Mouse (Mus musculus): ENCODE data around the gene Rsrc1. TPM values are rescaled to one million over a fixed set of nuclear protein-coding genes. Genes with fewer than 3 reads are reported as not detected.
"Not testable (repeated sequence)": the region's sequence is repeated elsewhere in the genome, so short reads cannot be mapped to it uniquely, and the experiment has no call there.

Rsrc1 gene
- polyA plus RNA-seq, 1 experiment, result 24.0 TPM

DNA sequence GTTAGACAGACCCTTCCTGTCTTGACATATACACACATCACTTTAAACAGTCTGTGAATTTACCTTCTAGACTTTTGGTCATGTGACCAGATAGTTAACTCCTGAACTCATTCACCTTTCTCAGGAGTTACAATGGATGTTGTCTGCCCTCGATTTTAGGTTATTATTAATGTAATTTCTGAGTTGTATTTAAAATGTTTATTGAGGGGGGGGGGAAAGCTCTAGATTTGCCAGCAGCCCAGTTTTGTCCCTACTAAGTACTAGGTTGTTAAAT, 5.0 kb downstream of the Rsrc1 start:
- DNase-seq (ENCODE audit: low read depth), result no peak
- no peak for TF ChIP-seq POLR2A (IDR thresholded peaks at IDR 0.05; ENCODE audit: borderline replicate concordance, extremely low read depth, insufficient read depth, insufficient read length, poor library complexity, severe bottlenecking)
- TF ChIP-seq CTCF (IDR thresholded peaks at IDR 0.05; ENCODE audit: borderline replicate concordance, extremely low read depth, insufficient read depth, insufficient read length), result no peak

DNA sequence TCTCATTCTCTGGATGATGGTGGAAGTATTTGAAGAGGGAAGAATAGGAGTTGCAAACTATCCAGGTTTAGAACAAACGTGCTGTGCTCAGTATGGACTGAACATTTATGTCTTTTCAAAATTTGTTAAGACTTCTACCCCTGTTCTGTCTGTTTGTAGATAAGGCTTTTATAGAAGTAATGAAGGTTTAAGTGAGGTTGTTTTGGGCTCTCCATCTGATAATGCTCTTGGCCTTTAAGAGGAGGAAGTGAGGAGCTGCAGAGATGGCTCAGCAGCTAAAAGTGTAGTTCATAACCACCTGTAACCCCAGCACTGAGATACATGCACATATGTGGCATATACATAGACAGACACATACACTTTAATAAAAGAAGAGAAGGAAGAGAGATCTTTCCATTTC, 15.6 kb downstream of the Rsrc1 start:
- DNase-seq (ENCODE audit: low read depth), result no peak
- TF ChIP-seq POLR2A (IDR thresholded peaks at IDR 0.05; ENCODE audit: borderline replicate concordance, extremely low read depth, insufficient read depth, insufficient read length, poor library complexity, severe bottlenecking), result no peak
- TF ChIP-seq CTCF (IDR thresholded peaks at IDR 0.05; ENCODE audit: borderline replicate concordance, extremely low read depth, insufficient read depth, insufficient read length), result no peak

DNA sequence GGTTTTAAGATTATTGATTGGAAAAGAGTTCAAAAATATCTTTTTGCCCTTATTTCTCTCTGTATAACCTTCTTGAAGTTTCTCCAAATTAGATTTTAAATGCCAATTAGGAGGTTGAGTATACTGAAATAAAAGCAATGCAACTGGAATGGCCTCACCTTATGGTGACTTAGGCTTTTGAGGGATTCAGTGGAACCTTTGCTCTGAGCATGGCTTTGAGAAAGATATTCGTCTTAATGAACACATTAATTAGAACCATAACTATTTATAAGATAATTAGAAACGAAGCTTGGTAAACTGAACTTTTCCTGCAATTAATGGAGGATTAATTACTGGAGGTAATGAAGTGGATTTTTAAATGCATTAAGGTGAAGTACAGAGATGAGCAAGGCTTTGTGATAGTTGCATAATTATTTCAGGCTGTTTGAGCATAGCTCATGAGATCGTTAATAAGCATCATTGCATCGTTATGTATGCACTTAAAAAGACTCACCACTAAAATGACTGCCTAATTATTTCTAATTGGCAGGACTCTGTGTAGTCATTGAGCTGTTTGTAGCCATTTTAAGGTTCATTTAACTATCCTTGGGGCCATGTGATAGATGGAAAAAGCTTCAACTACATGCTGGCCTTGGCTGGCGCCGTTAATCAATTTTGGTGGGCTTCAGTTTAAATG, 55.3 kb downstream of the Rsrc1 start:
- TF ChIP-seq POLR2A (IDR thresholded peaks at IDR 0.05; ENCODE audit: borderline replicate concordance, extremely low read depth, insufficient read depth, insufficient read length, poor library complexity, severe bottlenecking) (no peak), CTCF (IDR thresholded peaks at IDR 0.05; ENCODE audit: borderline replicate concordance, extremely low read depth, insufficient read depth, insufficient read length) (no peak)
- DNase-seq (ENCODE audit: low read depth), result peak; percentile 86

DNA sequence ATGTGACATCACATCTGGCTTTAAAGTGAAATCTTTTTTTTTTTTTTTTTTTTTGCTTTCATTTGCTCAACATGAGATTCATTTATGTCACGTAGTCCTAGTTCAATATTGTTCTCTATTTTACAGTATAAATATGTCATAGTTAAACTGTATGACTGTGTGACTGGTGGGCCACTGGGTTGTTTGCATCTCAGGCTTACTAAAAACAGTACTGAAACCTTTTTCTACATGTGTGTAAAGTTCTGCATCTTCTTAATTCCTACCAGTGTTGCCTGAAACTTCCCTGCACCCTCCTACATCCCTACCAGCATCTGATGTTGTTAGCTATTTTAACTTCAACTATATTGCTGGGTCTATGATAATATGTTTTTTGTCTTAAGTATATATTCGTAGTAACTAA, 78.6 kb downstream of the Rsrc1 start:
- no peak for DNase-seq (ENCODE audit: low read depth)
- TF ChIP-seq CTCF (IDR thresholded peaks at IDR 0.05; ENCODE audit: borderline replicate concordance, extremely low read depth, insufficient read depth, insufficient read length) (no peak), POLR2A (IDR thresholded peaks at IDR 0.05; ENCODE audit: borderline replicate concordance, extremely low read depth, insufficient read depth, insufficient read length, poor library complexity, severe bottlenecking) (no peak)

DNA sequence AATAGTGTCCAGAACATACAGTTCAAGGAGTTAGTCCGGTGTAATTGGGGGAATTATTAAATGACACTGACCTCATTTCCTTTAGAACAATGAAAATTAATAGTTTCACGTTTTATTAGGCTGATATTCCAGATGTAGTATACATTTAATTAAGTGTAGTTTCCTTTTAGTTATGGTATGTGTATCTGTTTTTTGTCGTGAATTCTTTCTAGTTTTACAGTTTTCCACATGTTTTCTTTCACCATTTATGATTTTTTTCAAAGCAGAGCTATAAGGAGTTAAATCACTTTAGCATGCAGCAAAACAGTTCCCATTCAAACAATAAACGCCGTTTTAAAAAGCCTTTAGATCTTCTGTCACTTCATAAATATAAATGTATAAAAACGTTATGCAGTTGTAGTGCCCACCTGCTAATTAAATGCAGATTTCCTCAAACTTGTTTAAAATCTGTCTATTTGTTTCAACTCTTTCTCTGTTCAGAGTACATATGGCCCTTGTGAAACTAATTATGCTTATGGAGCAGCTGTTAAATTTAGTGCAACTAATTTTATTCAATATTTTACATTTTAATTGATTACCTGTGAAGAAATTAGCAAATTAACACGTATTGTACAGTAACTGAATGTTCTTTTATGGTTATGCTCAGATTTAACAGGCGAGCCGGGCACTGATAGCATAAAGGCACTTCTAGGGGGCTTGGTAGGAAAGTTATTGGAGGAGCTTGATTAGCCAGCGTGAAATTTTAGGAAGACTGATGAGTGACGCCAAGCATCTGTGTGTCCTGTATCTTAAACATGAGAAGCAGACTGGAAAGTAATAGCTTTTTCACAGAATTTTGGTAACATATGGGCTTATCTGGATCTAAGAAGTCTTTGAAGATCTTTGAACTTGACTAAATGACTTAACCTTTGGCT, 89.6 kb downstream of the Rsrc1 start:
- no peak for TF ChIP-seq CTCF (IDR thresholded peaks at IDR 0.05; ENCODE audit: borderline replicate concordance, extremely low read depth, insufficient read depth, insufficient read length)
- no peak for TF ChIP-seq POLR2A (IDR thresholded peaks at IDR 0.05; ENCODE audit: borderline replicate concordance, extremely low read depth, insufficient read depth, insufficient read length, poor library complexity, severe bottlenecking)
- DNase-seq (ENCODE audit: low read depth), result peak; percentile 62

DNA sequence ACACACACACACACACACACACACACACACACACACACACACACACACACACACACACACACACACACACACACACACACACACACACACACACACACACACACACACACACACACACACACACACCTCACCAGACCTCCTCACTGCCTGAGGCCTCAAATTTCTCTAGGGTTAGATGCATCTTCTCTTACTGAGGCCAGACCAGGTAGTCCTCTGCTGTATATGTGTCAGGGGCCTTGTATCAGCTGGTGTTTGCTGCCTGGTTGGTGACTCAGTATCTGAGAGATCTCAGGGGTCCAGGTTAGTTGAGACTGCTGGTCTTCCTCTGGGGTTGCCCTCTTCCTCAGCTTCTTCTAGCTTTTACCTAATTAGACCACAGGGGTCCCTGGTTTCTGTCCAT, 92.5 kb downstream of the Rsrc1 start:
- DNase-seq (ENCODE audit: low read depth), result not testable (repeated sequence)

DNA sequence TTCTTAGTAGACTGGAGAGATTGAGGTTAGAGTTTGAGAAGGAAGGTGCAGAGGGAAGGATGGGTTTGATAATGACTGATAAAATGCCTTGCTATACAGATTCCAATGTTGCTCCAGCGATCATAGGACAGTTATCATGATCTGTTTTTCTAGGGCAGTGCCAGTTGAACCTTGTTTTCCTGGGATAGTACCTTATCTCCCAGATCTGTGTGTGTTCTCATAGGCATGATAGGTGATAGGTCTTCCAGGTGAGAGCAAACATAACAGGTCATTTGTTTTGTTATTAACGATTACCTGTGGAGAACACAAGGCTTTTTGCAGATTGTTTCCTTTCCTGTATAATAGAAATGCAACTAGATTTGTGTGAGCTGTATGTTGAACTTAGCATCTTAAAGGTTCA, 94.3 kb downstream of the Rsrc1 start:
- DNase-seq (ENCODE audit: low read depth), result no peak
- no peak for TF ChIP-seq CTCF (IDR thresholded peaks at IDR 0.05; ENCODE audit: borderline replicate concordance, extremely low read depth, insufficient read depth, insufficient read length)
- no peak for TF ChIP-seq POLR2A (IDR thresholded peaks at IDR 0.05; ENCODE audit: borderline replicate concordance, extremely low read depth, insufficient read depth, insufficient read length, poor library complexity, severe bottlenecking)

DNA sequence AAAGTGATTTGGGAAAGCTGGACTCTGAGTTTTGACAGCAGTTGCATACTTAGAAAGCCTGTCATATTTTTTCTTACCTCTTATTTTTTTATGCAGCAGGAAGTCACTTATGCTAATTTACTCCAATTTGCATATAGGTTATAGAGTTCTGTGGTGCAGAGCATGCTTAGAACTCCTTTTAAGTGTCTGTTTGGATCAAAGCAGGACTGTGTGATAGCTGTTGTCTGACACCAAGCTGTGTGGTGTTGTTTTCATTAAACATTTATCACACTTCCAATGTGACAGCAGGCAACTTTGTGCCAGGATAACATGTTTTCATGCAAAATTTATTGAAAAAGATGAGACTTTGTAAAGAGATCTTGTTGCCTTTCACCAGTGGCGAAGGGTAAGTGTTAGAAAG, 103.6 kb downstream of the Rsrc1 start:
- DNase-seq (ENCODE audit: low read depth), result peak; percentile 30
- TF ChIP-seq POLR2A (IDR thresholded peaks at IDR 0.05; ENCODE audit: borderline replicate concordance, extremely low read depth, insufficient read depth, insufficient read length, poor library complexity, severe bottlenecking) (no peak), CTCF (IDR thresholded peaks at IDR 0.05; ENCODE audit: borderline replicate concordance, extremely low read depth, insufficient read depth, insufficient read length) (no peak)

DNA sequence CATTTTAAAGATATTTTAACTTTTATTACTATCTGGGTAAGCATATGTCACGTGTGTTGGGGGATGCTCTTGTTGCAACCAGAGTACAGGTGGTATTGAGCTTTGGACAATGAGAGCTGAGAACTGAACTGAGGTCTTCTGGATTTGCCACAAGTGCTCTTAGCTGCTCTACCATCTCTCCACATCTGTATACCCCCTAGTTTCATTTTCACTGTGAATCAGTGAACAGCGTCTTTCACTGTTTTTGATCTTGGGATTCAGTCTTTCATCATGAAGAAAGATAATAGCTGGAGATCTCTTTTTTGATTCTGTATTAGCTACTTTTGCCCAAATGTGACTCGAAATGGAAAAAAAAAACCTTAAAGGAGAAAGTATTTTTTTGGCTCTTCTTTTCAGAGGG, 127.2 kb downstream of the Rsrc1 start:
- TF ChIP-seq CTCF (IDR thresholded peaks at IDR 0.05; ENCODE audit: borderline replicate concordance, extremely low read depth, insufficient read depth, insufficient read length), result no peak
- no peak for TF ChIP-seq POLR2A (IDR thresholded peaks at IDR 0.05; ENCODE audit: borderline replicate concordance, extremely low read depth, insufficient read depth, insufficient read length, poor library complexity, severe bottlenecking)
- DNase-seq (ENCODE audit: low read depth), result no peak

DNA sequence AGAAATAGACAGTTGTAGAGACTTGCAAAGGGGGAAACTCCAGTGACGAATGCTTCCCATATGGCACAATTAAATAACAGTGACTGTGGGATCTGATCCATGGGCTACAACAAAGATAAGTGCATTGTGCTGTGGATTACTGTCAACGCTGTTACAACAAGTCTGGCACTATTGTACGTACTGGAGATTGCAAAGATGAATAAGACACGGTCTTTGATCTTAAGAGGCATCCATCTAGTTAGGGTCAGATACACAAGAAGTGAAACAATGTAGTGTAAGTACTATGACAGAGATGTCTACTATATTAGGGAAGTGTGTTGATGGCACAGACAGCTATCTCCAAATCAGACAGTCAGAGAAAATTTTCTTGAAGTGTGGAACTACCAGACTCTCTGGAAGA, 135.1 kb downstream of the Rsrc1 start:
- TF ChIP-seq POLR2A (IDR thresholded peaks at IDR 0.05; ENCODE audit: borderline replicate concordance, extremely low read depth, insufficient read depth, insufficient read length, poor library complexity, severe bottlenecking) (no peak), CTCF (IDR thresholded peaks at IDR 0.05; ENCODE audit: borderline replicate concordance, extremely low read depth, insufficient read depth, insufficient read length) (no peak)
- DNase-seq (ENCODE audit: low read depth), result peak; percentile 34

DNA sequence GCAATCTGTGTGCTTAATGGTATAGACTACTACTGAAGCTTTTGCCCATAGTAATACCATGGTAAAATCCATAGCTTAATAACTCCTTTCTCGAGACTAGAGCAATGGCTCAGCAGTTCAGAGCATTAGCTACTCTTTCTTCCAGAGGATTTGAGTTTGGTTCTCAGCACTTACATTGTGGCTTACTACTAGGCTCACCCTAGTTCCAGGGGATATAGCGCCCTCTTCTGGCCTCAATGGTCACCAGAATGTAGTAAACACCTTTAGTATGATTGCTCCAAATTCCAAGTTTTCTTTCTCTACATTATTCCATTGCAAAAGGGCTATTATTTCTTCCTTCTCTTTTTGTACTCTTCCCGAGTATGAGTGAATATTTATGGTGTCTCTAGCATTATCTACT, 151.3 kb downstream of the Rsrc1 start:
- no peak for TF ChIP-seq POLR2A (IDR thresholded peaks at IDR 0.05; ENCODE audit: borderline replicate concordance, extremely low read depth, insufficient read depth, insufficient read length, poor library complexity, severe bottlenecking)
- DNase-seq (ENCODE audit: low read depth), result no peak

DNA sequence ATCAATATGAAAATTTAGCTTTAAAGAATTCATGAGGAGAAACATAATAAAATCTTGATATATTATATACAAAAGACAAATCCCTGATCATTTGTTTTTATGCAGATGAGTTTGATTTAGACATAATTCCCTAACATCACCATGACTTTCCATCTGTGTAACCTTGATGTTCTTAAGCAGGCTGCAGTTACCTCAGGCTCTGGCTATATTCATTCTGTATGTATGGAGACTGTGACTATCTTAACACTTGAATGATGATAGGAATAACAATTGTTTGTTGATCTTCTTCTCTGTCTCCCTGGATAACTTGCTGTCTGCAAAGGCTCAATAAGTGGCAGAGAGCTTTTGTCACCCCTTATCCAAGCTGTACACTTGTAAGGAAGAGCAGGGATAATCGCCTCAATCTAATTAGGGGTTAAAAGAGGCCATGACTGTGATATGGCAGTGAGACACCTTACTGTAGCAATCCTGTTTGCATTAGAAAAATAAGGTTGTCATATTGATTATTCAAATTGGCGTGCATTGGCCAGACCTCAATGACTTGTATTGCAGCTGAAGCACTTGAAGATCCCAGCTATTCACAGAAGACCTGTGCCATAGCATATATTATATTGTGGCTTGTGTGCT, 154.7 kb downstream of the Rsrc1 start:
- TF ChIP-seq POLR2A (IDR thresholded peaks at IDR 0.05; ENCODE audit: borderline replicate concordance, extremely low read depth, insufficient read depth, insufficient read length, poor library complexity, severe bottlenecking) (no peak), CTCF (IDR thresholded peaks at IDR 0.05; ENCODE audit: borderline replicate concordance, extremely low read depth, insufficient read depth, insufficient read length) (no peak)
- DNase-seq (ENCODE audit: low read depth), result peak; percentile 55

Measured in brain, embryonic 14.5 days (tissue).